Mouse (Mus musculus): ENCODE results near the gene Clcf1.

- no peak for TF ChIP-seq CTCF (conservative IDR thresholded peaks at IDR 0.05; ENCODE audit: low read length)
- no peak for TF ChIP-seq NANOG (IDR thresholded peaks at IDR 0.05; ENCODE audit: borderline replicate concordance, low read length)
These were observed 38.6 kb upstream of the Clcf1 start, which contains the start of gene Carns1 for GRCm38 (mm10) chr19:4175368-4175947.
